ENCODE assay signal across 12 mouse cellular contexts in genomic region chr17:72087261-72087703, GRCm38 (mm10).
A peak's percentile ranks its signal among the peaks of the same experiment; 100 is the strongest.
DNase-seq lines count a peak whose midpoint lies in the region; ATAC-seq and TF ChIP-seq lines count a peak whose summit lies in the region.
"Had no signal": no experiment of that assay in that cellular context is flagged by ENCODE, and none has a peak within 500 bp of the region (broad histone marks: within the 10 kb centered on the region; RNA-seq: fewer than 3 reads in every experiment).

No protein-coding gene starts in this region.

- H3K4me1 ChIP-seq in heart, adult 2 months (ENCODE audit: control insufficient read depth, insufficient read depth, low read length), result no peaks in the 10 kb centered on the region
- H3K4me1 ChIP-seq in midbrain, embryonic 16.5 days (ENCODE audit: control insufficient read depth, insufficient read depth, low read length), result peaks cover 3% of the 10 kb centered on the region; the same call in 1 of the 2 replicates
- H3K4me1 ChIP-seq in stomach, postnatal 0 days (replicated peaks; ENCODE audit: control insufficient read depth, insufficient read depth), result no peaks in the 10 kb centered on the region
- H3K4me1 ChIP-seq: embryonic facial prominence, embryonic 15.5 days; limb, embryonic 15.5 days had no signal

- no peak overlapping the region for H3K4me2 ChIP-seq in midbrain, embryonic 16.5 days (ENCODE audit: low read length)
- no peak overlapping the region for H3K4me2 ChIP-seq in stomach, postnatal 0 days (replicated peaks; ENCODE audit: low read depth)
- H3K4me2 ChIP-seq: embryonic facial prominence, embryonic 15.5 days; limb, embryonic 15.5 days had no signal

- no peak for DNase-seq in heart, adult 2 months
- DNase-seq in heart, postnatal 36 days, result no peak
- DNase-seq in cerebellum, postnatal 25 days, result peak; percentile 11 to 27
- peak; percentile 7 for DNase-seq in heart, postnatal 4 days
- no peak for DNase-seq in stomach, postnatal 0 days (ENCODE audit: low spot score)
- no peak for DNase-seq in testis, postnatal 14 days (ENCODE audit: low spot score)
- DNase-seq: lung, postnatal 10 days had no signal

- H3K9me3 ChIP-seq in midbrain, embryonic 16.5 days (replicated peaks; ENCODE audit: control insufficient read depth, low read length, poor library complexity, severe bottlenecking), result no peaks in the 10 kb centered on the region
- H3K9me3 ChIP-seq in stomach, postnatal 0 days (ENCODE audit: control insufficient read depth, low read length), result no peaks in the 10 kb centered on the region
- H3K9me3 ChIP-seq: embryonic facial prominence, embryonic 15.5 days; limb, embryonic 15.5 days had no signal

- ATAC-seq in midbrain, embryonic 16.5 days, result peak; percentile 48; the same call in 1 of the 2 replicates
- no peak for ATAC-seq in activated CD4-positive, CD25-positive, alpha-beta regulatory T cell, adult 4 months
- no peak for ATAC-seq in stomach, postnatal 0 days (ENCODE audit: low FRiP score, low TSS enrichment)
- ATAC-seq: intestine, postnatal 0 days had no signal

- no peaks in the 10 kb centered on the region for H3K36me3 ChIP-seq in heart, adult 2 months (ENCODE audit: control insufficient read depth, insufficient read depth, low read length)
- no peaks in the 10 kb centered on the region for H3K36me3 ChIP-seq in midbrain, embryonic 16.5 days (ENCODE audit: control insufficient read depth, insufficient read depth, low read length)
- no peaks in the 10 kb centered on the region for H3K36me3 ChIP-seq in stomach, postnatal 0 days (ENCODE audit: control insufficient read depth, insufficient read depth, low read length)
- H3K36me3 ChIP-seq: embryonic facial prominence, embryonic 15.5 days; limb, embryonic 15.5 days had no signal

- no peaks in the 10 kb centered on the region for H3K27me3 ChIP-seq in heart, adult 2 months (ENCODE audit: control insufficient read depth, insufficient read depth, low read length)
- no peaks in the 10 kb centered on the region for H3K27me3 ChIP-seq in midbrain, embryonic 16.5 days (ENCODE audit: control insufficient read depth, insufficient read depth, low read depth, low read length)
- H3K27me3 ChIP-seq in stomach, postnatal 0 days (ENCODE audit: control insufficient read depth, insufficient read depth, low read length), result no peaks in the 10 kb centered on the region
- H3K27me3 ChIP-seq: embryonic facial prominence, embryonic 15.5 days; limb, embryonic 15.5 days had no signal

- intact Hi-C loops in heart, adult 2 months (cut with DNase I), result no loop called here
- intact Hi-C loops in heart, postnatal 36 days (cut with DNase I), result no loop called here

- TF ChIP-seq POLR2A in heart, adult 2 months (IDR thresholded peaks at IDR 0.05; ENCODE audit: insufficient read depth, low read depth, low read length), result no peak

- 63% methylated on average over 12 of the region's 12 CpGs for WGBS in heart, adult 2 months
- WGBS in midbrain, embryonic 16.5 days, result 30% methylated on average over 12 of the region's 12 CpGs
- WGBS in stomach, postnatal 0 days, result 77% methylated on average over 12 of the region's 12 CpGs

- no peaks in the 10 kb centered on the region for H3K79me2 ChIP-seq in heart, adult 2 months (replicated peaks; ENCODE audit: control insufficient read depth, insufficient read depth, low read length)

- no peak overlapping the region for H3K27ac ChIP-seq in heart, adult 2 months
- 0 out of 2 replicates have a peak overlapping the region, but pooled peaks have one; percentile 39 for H3K27ac ChIP-seq in midbrain, embryonic 16.5 days (ENCODE audit: low read length)
- no peak overlapping the region for H3K27ac ChIP-seq in stomach, postnatal 0 days (replicated peaks)
- H3K27ac ChIP-seq: embryonic facial prominence, embryonic 15.5 days; limb, embryonic 15.5 days had no signal

- no peak overlapping the region for H3K9ac ChIP-seq in heart, adult 2 months (ENCODE audit: low read depth, low read length)
- H3K9ac ChIP-seq in midbrain, embryonic 16.5 days (ENCODE audit: low read depth, low read length), result no peak overlapping the region
- no peak overlapping the region for H3K9ac ChIP-seq in stomach, postnatal 0 days (ENCODE audit: low read length)
- H3K9ac ChIP-seq: embryonic facial prominence, embryonic 15.5 days; limb, embryonic 15.5 days had no signal

- TF ChIP-seq EP300 in heart, adult 2 months (IDR thresholded peaks at IDR 0.05; ENCODE audit: insufficient read depth, low read depth, low read length), result no peak
- no peak for TF ChIP-seq EP300 in stomach, postnatal 0 days (optimal IDR thresholded peaks at IDR 0.05)

- H3K4me3 ChIP-seq in heart, adult 2 months, result no peak overlapping the region
- no peak overlapping the region for H3K4me3 ChIP-seq in midbrain, embryonic 16.5 days (ENCODE audit: low read depth, low read length)
- no peak overlapping the region for H3K4me3 ChIP-seq in stomach, postnatal 0 days (ENCODE audit: low read depth, low read length)
- H3K4me3 ChIP-seq: embryonic facial prominence, embryonic 15.5 days; limb, embryonic 15.5 days had no signal

- peak; percentile 18; the same call in 1 of the 2 replicates for TF ChIP-seq CTCF in heart, adult 2 months (IDR thresholded peaks at IDR 0.05)
- TF ChIP-seq CTCF in stomach, postnatal 0 days (IDR thresholded peaks at IDR 0.05; ENCODE audit: low read depth), result no peak

Comparison
In these comparisons a context has a peak if more than half of its experiments do, and no peak if none do; other contexts are left out.
1. DNase-seq: peak in cerebellum, postnatal 25 days (2 of 2) and heart, postnatal 4 days (single experiment); none in heart, adult 2 months (0 of 2), heart, postnatal 36 days (0 of 2), stomach, postnatal 0 days (single experiment) and testis, postnatal 14 days (single experiment).